Mouse (Mus musculus) MEL (cell line): Measurements from ENCODE around the gene Gm826. TPM values are rescaled to one million over a fixed set of nuclear protein-coding genes. Genes with fewer than 3 reads are reported as not detected.

ENCODE experiments used
- DNase-seq: peaks from one replicate; pipeline ENCODE4 v3.0.0; 2011; ENCODE audit warnings: low read depth, low spot score
- H3K27ac ChIP-seq: 2 replicates; pipeline ENCODE4 v1.5.1; 2012; ENCODE audit warnings: low read depth, mild to moderate bottlenecking, control low read depth, low read length, moderate library complexity; ENCODE audit not compliant: control insufficient read depth
- H3K27me3 ChIP-seq, 2 experiments: fragments of 150-350 bp in 1 of 2; sonication (generic) in 1 of 2; 2 replicates each; pipeline ENCODE4 v1.6.1; 2012; ENCODE audit warnings: low read length in 2 of 2, mild to moderate bottlenecking in 2 of 2, improper control_type of control experiment in 1 of 2, moderate library complexity in 1 of 2; ENCODE audit not compliant: insufficient read depth in 2 of 2, control insufficient read depth in 1 of 2
- H3K36me3 ChIP-seq, 2 experiments: 2 replicates each; pipeline ENCODE4 v1.6.1; 2012 to 2014; ENCODE audit warnings: low read length in 2 of 2, improper control_type of control experiment in 1 of 2, inconsistent platforms in 1 of 2, mild to moderate bottlenecking in 1 of 2; ENCODE audit not compliant: insufficient read depth in 2 of 2, control insufficient read depth in 1 of 2
- H3K4me1 ChIP-seq, 2 experiments: fragments of 150-350 bp in 1 of 2; sonication (generic) in 1 of 2; 2 replicates each; pipeline ENCODE4 v1.6.1; 2012; ENCODE audit warnings: low read length in 2 of 2, improper control_type of control experiment in 1 of 2, mild to moderate bottlenecking in 1 of 2; ENCODE audit not compliant: insufficient read depth in 2 of 2, control insufficient read depth in 1 of 2
- H3K4me3 ChIP-seq, 2 experiments: fragments of 150-350 bp in 1 of 2; sonication (generic) in 1 of 2; 2 replicates each; pipeline ENCODE4 v1.5.1; 2012; ENCODE audit warnings: low read depth in 2 of 2, low read length in 2 of 2, mild to moderate bottlenecking in 2 of 2, moderate library complexity in 2 of 2, control low read depth in 1 of 2, improper control_type of control experiment in 1 of 2; ENCODE audit not compliant: control insufficient read depth in 1 of 2, insufficient read depth in 1 of 2
- H3K79me2 ChIP-seq: 2 replicates; pipeline ENCODE4 v1.6.1; 2012; ENCODE audit warnings: mild to moderate bottlenecking, low read length, moderate library complexity; ENCODE audit not compliant: control insufficient read depth, poor library complexity, insufficient read depth
- H3K9ac ChIP-seq: 2 replicates; pipeline ENCODE4 v1.6.1; 2012; ENCODE audit warnings: low read depth, mild to moderate bottlenecking, control low read depth, low read length, moderate library complexity; ENCODE audit not compliant: control insufficient read depth, poor library complexity, severe bottlenecking
- H3K9me3 ChIP-seq: fragments of 150-350 bp; sonication (generic); replicated peaks from 2 replicates; pipeline ENCODE4 v1.6.1; 2012; ENCODE audit warnings: mild to moderate bottlenecking, low read length, improper control_type of control experiment, moderate library complexity; ENCODE audit not compliant: insufficient read depth
- CHD1 ChIP-seq: IDR thresholded peaks from 2 replicates; pipeline ENCODE4 v1.6.1; 2012; ENCODE audit warnings: low read depth, mild to moderate bottlenecking, inconsistent platforms, low read length, improper control_type of control experiment
- CHD2 ChIP-seq: IDR thresholded peaks from 2 replicates; pipeline ENCODE4 v1.6.1; 2011; ENCODE audit warnings: low read length, improper control_type of control experiment
- CTCF ChIP-seq, 3 experiments: IDR thresholded peaks in 2 of 3; conservative IDR thresholded peaks in 1 of 3; 2 replicates each; pipeline ENCODE4 v1.5.1; 2011 to 2012; ENCODE audit warnings: low read length in 3 of 3, low read depth in 2 of 3, mild to moderate bottlenecking in 2 of 3, improper control_type of control experiment in 1 of 3, inconsistent platforms in 1 of 3, mixed read lengths in 1 of 3, moderate library complexity in 1 of 3; ENCODE audit not compliant: control insufficient read depth in 1 of 3, insufficient read depth in 1 of 3, poor library complexity in 1 of 3, severe bottlenecking in 1 of 3
- E2F4 ChIP-seq: IDR thresholded peaks from 2 replicates; pipeline ENCODE4 v1.6.1; 2011; ENCODE audit warnings: low read depth, low read length, improper control_type of control experiment, borderline replicate concordance
- ELF1 ChIP-seq: IDR thresholded peaks from 2 replicates; pipeline ENCODE4 v1.6.1; 2014; ENCODE audit warnings: low read depth, mild to moderate bottlenecking, inconsistent platforms, low read length, improper control_type of control experiment, moderate library complexity
- ETS1 ChIP-seq: IDR thresholded peaks from 2 replicates; pipeline ENCODE4 v1.6.1; 2012; ENCODE audit warnings: low read depth, mild to moderate bottlenecking, inconsistent platforms, low read length, improper control_type of control experiment, moderate library complexity
- HCFC1 ChIP-seq: IDR thresholded peaks from 2 replicates; pipeline ENCODE4 v1.6.1; 2012; ENCODE audit warnings: low read depth, mild to moderate bottlenecking, inconsistent platforms, low read length, improper control_type of control experiment, moderate library complexity
- MAFK ChIP-seq: IDR thresholded peaks from 2 replicates; pipeline ENCODE4 v1.6.1; 2011; ENCODE audit warnings: low read depth, mild to moderate bottlenecking, low read length, improper control_type of control experiment, borderline replicate concordance
- MAX ChIP-seq: IDR thresholded peaks from 2 replicates; pipeline ENCODE4 v1.6.1; 2011; ENCODE audit warnings: low read length, improper control_type of control experiment
- MEF2A ChIP-seq: IDR thresholded peaks from 2 replicates; pipeline ENCODE4 v1.6.1; 2014; ENCODE audit warnings: low read depth, mild to moderate bottlenecking, inconsistent platforms, low read length, improper control_type of control experiment; ENCODE audit not compliant: poor library complexity, insufficient replicate concordance, severe bottlenecking; ENCODE audit errors: extremely low read depth
- MYB ChIP-seq: IDR thresholded peaks from 2 replicates; pipeline ENCODE4 v1.6.1; 2011; ENCODE audit warnings: mild to moderate bottlenecking, low read depth, low read length, improper control_type of control experiment
- MYC ChIP-seq: IDR thresholded peaks from 2 replicates; pipeline ENCODE4 v1.6.1; 2011; ENCODE audit warnings: low read depth, mild to moderate bottlenecking, low read length, improper control_type of control experiment, moderate library complexity
- NRF1 ChIP-seq: IDR thresholded peaks from 2 replicates; pipeline ENCODE4 v1.6.1; 2014; ENCODE audit warnings: low read depth, mild to moderate bottlenecking, inconsistent platforms, low read length, improper control_type of control experiment, moderate library complexity; ENCODE audit not compliant: poor library complexity, insufficient read depth, severe bottlenecking
- POLR2A ChIP-seq, 2 experiments: IDR thresholded peaks; 2 replicates each; pipeline ENCODE4 v1.6.1; 2011 to 2012; ENCODE audit warnings: low read length in 2 of 2, mild to moderate bottlenecking in 2 of 2, control low read depth in 1 of 2, improper control_type of control experiment in 1 of 2, low read depth in 1 of 2, moderate library complexity in 1 of 2; ENCODE audit not compliant: control insufficient read depth in 1 of 2, insufficient read depth in 1 of 2, poor library complexity in 1 of 2
- POLR2AphosphoS2 ChIP-seq: IDR thresholded peaks from 2 replicates; pipeline ENCODE4 v1.6.1; 2011; ENCODE audit warnings: low read length, improper control_type of control experiment
- POLR2AphosphoS5 ChIP-seq: IDR thresholded peaks from 2 replicates; pipeline ENCODE4 v1.6.1; 2012; ENCODE audit warnings: low read depth, borderline replicate concordance, mild to moderate bottlenecking, inconsistent platforms, low read length, moderate library complexity, mixed read lengths
- RAD21 ChIP-seq: IDR thresholded peaks from 2 replicates; pipeline ENCODE4 v1.6.1; 2011; ENCODE audit warnings: mild to moderate bottlenecking, low read depth, low read length, improper control_type of control experiment
- RCOR1 ChIP-seq: IDR thresholded peaks from 2 replicates; pipeline ENCODE4 v1.6.1; 2012; ENCODE audit warnings: low read depth, mild to moderate bottlenecking, inconsistent platforms, low read length, improper control_type of control experiment
- SIN3A ChIP-seq: IDR thresholded peaks from 2 replicates; pipeline ENCODE4 v1.6.1; 2012; ENCODE audit warnings: low read length, improper control_type of control experiment, inconsistent platforms
- TAL1 ChIP-seq: IDR thresholded peaks from 2 replicates; pipeline ENCODE4 v1.6.1; 2012; ENCODE audit warnings: mild to moderate bottlenecking, inconsistent platforms, low read length, moderate library complexity, mixed read lengths
- TBP ChIP-seq: IDR thresholded peaks from 2 replicates; pipeline ENCODE4 v1.8.0; 2011; ENCODE audit warnings: low read depth, low read length, improper control_type of control experiment
- TCF12 ChIP-seq: IDR thresholded peaks from 2 replicates; pipeline ENCODE4 v1.6.1; 2014; ENCODE audit warnings: low read depth, mild to moderate bottlenecking, inconsistent platforms, low read length, improper control_type of control experiment, moderate library complexity
- UBTF ChIP-seq: IDR thresholded peaks from 2 replicates; pipeline ENCODE4 v1.6.1; 2012; ENCODE audit warnings: low read depth, mild to moderate bottlenecking, inconsistent platforms, low read length, improper control_type of control experiment, moderate library complexity, borderline replicate concordance; ENCODE audit not compliant: insufficient read depth
- USF1 ChIP-seq: IDR thresholded peaks from 2 replicates; pipeline ENCODE4 v1.6.1; 2014; ENCODE audit warnings: low read depth, mild to moderate bottlenecking, inconsistent platforms, low read length, improper control_type of control experiment, moderate library complexity
- ZC3H11A ChIP-seq: IDR thresholded peaks from 2 replicates; pipeline ENCODE4 v1.6.1; 2012; ENCODE audit warnings: low read depth, mild to moderate bottlenecking, inconsistent platforms, low read length, improper control_type of control experiment
- ZMIZ1 ChIP-seq: IDR thresholded peaks from 2 replicates; pipeline ENCODE4 v1.6.1; 2012; ENCODE audit warnings: low read depth, mild to moderate bottlenecking, inconsistent platforms, low read length, improper control_type of control experiment, moderate library complexity
- ZNF384 ChIP-seq: IDR thresholded peaks from 2 replicates; pipeline ENCODE4 v1.6.1; 2012; ENCODE audit warnings: low read depth, mild to moderate bottlenecking, inconsistent platforms, low read length, improper control_type of control experiment
- polyA plus RNA-seq, 2 experiments: library from polyadenylated mRNA; stranded (reverse) in 1 of 2; unstranded in 1 of 2; fragments of >175 nt in 1 of 2; fragments of >200 nt in 1 of 2; gene quantifications; 2 replicates each; pipeline versions ENCODE4 v1.2.1 to v1.2.4; 2012; ENCODE audit warnings: low replicate concordance in 2 of 2, low read depth in 1 of 2; ENCODE audit not compliant: insufficient read length in 2 of 2, insufficient read depth in 1 of 2, missing spikeins in 1 of 2
- total RNA-seq: library from RNA; depleted of rRNA; stranded (reverse); fragments of 300-350 nt; gene quantifications from 2 replicates; pipeline ENCODE4 v1.2.3, GENCODE M21; 2012

Gene Gm826
- total and polyA plus RNA-seq, 3 experiments = not detected

GRCm38 (mm10) chr2:160353581-160353980 is 19.6 kb upstream of the Gm826 start:
- no peaks in the 10 kb centered on the region for H3K79me2 ChIP-seq
- DNase-seq = no peak
- H3K9ac ChIP-seq = no peak overlapping the region
- no peaks in the 10 kb centered on the region for H3K27me3 ChIP-seq
- H3K4me1 ChIP-seq = no peaks in the 10 kb centered on the region
- H3K9me3 ChIP-seq = no peaks in the 10 kb centered on the region
- H3K27ac ChIP-seq = no peak overlapping the region
- H3K4me3 ChIP-seq = no peak overlapping the region
- TF ChIP-seq USF1 = no peak
- no peak for TF ChIP-seq POLR2A (IDR thresholded peaks at IDR 0.05; ENCODE audit: control insufficient read depth in 1 of 2, insufficient read depth in 1 of 2, low read depth in 1 of 2, low read length in 2 of 2, poor library complexity in 1 of 2)
- TF ChIP-seq TAL1 = no peak
- no peak for TF ChIP-seq ZC3H11A
- TF ChIP-seq, all 39 proteins: peak for 0
- H3K36me3 ChIP-seq = no peaks in the 10 kb centered on the region

- DNase-seq = no peak
These were observed 17.1 kb upstream of the Gm826 start for GRCm38 (mm10) chr2:160351038-160351574.

GRCm38 (mm10) chr2:160349578-160349977 is 15.6 kb upstream of the Gm826 start:
- Histone ChIP-seq H3K79me2 (no peaks in the 10 kb centered on the region), H3K27ac (no peak overlapping the region), H3K9me3 (no peaks in the 10 kb centered on the region), H3K36me3 (no peaks in the 10 kb centered on the region), H3K9ac (no peak overlapping the region), H3K4me3 (no peak overlapping the region), H3K4me1 (no peaks in the 10 kb centered on the region), H3K27me3 (no peaks in the 10 kb centered on the region)
- DNase-seq = no peak
- TF ChIP-seq NRF1 (no peak), HCFC1 (no peak), MAFK (no peak), ZNF384 (no peak), MYC (no peak), E2F4 (no peak), ETS1 (no peak), TBP (no peak), RCOR1 (no peak), UBTF (no peak)

More at GRCm38 (mm10) chr2:160351038-160351574, 17.1 kb upstream of the Gm826 start:
- no peak for TF ChIP-seq MYB
- no peak for TF ChIP-seq ZMIZ1
- TF ChIP-seq ZNF384 = no peak
- no peak for TF ChIP-seq TBP
- no peak for TF ChIP-seq POLR2AphosphoS2
- no peak for TF ChIP-seq RAD21
- no peak for TF ChIP-seq NRF1
- TF ChIP-seq SIN3A = no peak
- TF ChIP-seq CHD1 = no peak
- TF ChIP-seq TCF12 = no peak
- TF ChIP-seq CTCF (IDR thresholded peaks at IDR 0.05 in 2 of 3, conservative IDR thresholded peaks at IDR 0.05 in 1 of 3; ENCODE audit: control insufficient read depth in 1 of 3, insufficient read depth in 1 of 3, low read depth in 2 of 3, low read length in 3 of 3, poor library complexity in 1 of 3, severe bottlenecking in 1 of 3) = no peak
- no peak for TF ChIP-seq CHD2
- TF ChIP-seq MEF2A = no peak
- TF ChIP-seq RCOR1 = no peak
- no peak for TF ChIP-seq UBTF
- TF ChIP-seq ETS1 = no peak
- no peak for TF ChIP-seq POLR2AphosphoS5
- TF ChIP-seq ELF1 = no peak
- TF ChIP-seq MAX = no peak
- no peaks in the 10 kb centered on the region for H3K27me3 ChIP-seq
- H3K4me3 ChIP-seq = no peak overlapping the region
- no peak overlapping the region for H3K27ac ChIP-seq
- no peaks in the 10 kb centered on the region for H3K4me1 ChIP-seq
- H3K36me3 ChIP-seq = no peaks in the 10 kb centered on the region
- no peaks in the 10 kb centered on the region for H3K79me2 ChIP-seq
- no peaks in the 10 kb centered on the region for H3K9me3 ChIP-seq
- H3K9ac ChIP-seq = no peak overlapping the region
